Mouse (Mus musculus) yolk sac, embryonic 10.5 days (tissue): ENCODE measurements at regions not wholly inside any gene's neighbourhood (a gene's known extent, or its start where the extent isn't known, plus 50 kb on each side); places are given as distances from the start of the nearest gene placed in this dataset.

Source experiments
- DNase-seq: peaks from one replicate; pipeline ENCODE4 v3.0.0-alpha.2; 2017; ENCODE audit warnings: low spot score

DNA sequence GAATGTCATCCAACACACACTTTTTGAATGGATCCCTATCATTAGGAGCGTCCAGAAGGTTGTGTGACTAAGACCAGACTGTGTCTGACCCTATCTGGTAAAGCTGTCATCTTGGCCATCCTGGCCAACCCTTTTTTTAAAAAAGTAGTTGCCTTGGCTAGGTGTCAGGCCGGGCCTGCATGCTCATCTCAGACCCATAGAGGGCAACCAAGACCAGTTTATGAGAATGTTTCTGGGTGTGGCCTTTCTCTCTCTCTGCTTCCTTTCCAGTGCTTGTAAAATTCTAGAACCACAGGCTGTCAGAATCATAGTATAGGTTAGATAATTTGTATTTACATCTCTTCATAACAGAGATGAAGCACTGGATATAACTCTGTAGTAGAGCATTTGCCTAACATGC, 62.8 kb upstream of the Las1l start:
- DNase-seq: no peak

- DNase-seq: no peak
Observed at GRCm38 (mm10) chrX:96020407-96020806, 63.6 kb upstream of the Las1l start.

DNA sequence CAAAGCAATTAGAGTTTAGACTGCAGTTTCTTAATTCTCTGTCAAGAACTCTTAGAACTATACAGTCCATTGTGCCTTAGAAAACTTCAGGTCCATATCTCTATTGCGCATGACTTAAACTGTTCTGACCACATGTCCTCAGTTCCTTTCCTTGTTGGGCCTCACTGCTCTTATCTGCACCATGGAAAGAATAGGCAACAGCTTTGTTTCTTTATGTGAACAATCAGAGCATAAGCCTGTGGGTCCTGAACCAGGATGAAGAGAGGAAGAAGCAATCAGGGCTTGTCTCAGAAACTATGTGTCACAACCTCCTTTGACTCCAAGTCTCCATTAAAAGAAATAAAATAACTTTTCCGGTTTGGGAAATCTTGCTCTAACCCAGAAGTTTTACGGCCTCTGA, 68.6 kb upstream of the Las1l start:
- no peak for DNase-seq

- DNase-seq: peak; percentile 2
Observed at GRCm38 (mm10) chrX:96025876-96026275, 69.1 kb upstream of the Las1l start.

GRCm38 (mm10) chrX:96031591-96031990, 64.3 kb upstream of the Msn start:
- DNase-seq: no peak

GRCm38 (mm10) chrX:96035307-96035706, 60.5 kb upstream of the Msn start:
- DNase-seq: no peak

DNA sequence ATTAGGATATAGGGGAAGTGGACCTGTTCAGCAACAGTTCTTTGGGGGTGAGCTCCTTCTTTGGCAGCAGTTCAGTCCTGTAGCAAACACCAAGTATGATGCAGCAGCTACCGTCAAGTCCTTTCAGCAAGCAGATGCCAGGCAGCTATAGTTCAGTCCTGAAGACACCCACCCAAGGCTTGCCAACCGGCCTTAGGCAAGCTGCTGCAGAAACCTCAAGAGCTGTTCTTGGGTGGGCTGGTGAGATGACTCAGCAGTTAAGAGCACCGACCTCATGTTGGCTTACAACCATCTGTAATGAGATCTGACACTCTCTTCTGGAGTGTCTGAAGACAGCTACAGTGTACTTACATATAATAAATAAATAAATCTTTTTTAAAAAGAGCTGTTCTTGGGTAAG, 53.6 kb upstream of the Msn start:
- DNase-seq: no peak
